Mouse (Mus musculus) liver, embryonic 12.5 days (tissue): ENCODE measurements around the gene Cntn6. TPM values are rescaled to one million over a fixed set of nuclear protein-coding genes. Genes with fewer than 3 reads are reported as not detected.

Experiments
- ATAC-seq: fragments of 200-750 bp; cut with Nextera tagmentation; 2 replicates; pipeline ENCODE4 v1.8.0; 2017; ENCODE audit warnings: moderate number of reproducible peaks, mild to moderate bottlenecking, moderate library complexity
- H3K27ac ChIP-seq: fragments of 300-500 bp; sonication (generic); 2 replicates; pipeline ENCODE4 v1.5.1; 2016; ENCODE audit warnings: mild to moderate bottlenecking
- H3K27me3 ChIP-seq: fragments of 300-500 bp; sonication (generic); replicated peaks from 2 replicates; pipeline ENCODE4 v1.6.1; 2016; ENCODE audit warnings: mild to moderate bottlenecking, moderate library complexity
- H3K36me3 ChIP-seq: fragments of 300-500 bp; sonication (generic); 2 replicates; pipeline ENCODE4 v1.6.1; 2016; ENCODE audit warnings: mild to moderate bottlenecking, moderate library complexity
- H3K4me1 ChIP-seq: fragments of 300-500 bp; sonication (generic); 2 replicates; pipeline ENCODE4 v1.6.1; 2016
- H3K4me2 ChIP-seq: fragments of 300-500 bp; sonication (generic); 2 replicates; pipeline ENCODE4 v1.6.1; 2016; ENCODE audit warnings: mild to moderate bottlenecking, moderate library complexity
- H3K4me3 ChIP-seq: fragments of 300-500 bp; sonication (generic); 2 replicates; pipeline ENCODE4 v1.5.1; 2016; ENCODE audit warnings: mild to moderate bottlenecking, moderate library complexity
- H3K9ac ChIP-seq: fragments of 300-500 bp; sonication (generic); 2 replicates; pipeline ENCODE4 v1.6.1; 2016; ENCODE audit warnings: mild to moderate bottlenecking, moderate library complexity
- H3K9me3 ChIP-seq: fragments of 300-500 bp; sonication (generic); replicated peaks from 2 replicates; pipeline ENCODE4 v1.6.1; 2016; ENCODE audit warnings: mild to moderate bottlenecking, moderate library complexity
- WGBS: fragments of 180-500 bp; shearing (Covaris S2); methylation state at CpG from one replicate; pipeline ENCODE4 v1.1.7; 2016; ENCODE audit not compliant: insufficient replicate concordance; 5-methylcytosine and 5-hydroxymethylcytosine counted together
- polyA plus RNA-seq: library from polyadenylated mRNA; unstranded; fragments of >200 nt; fragmentation: Nextera tagmentation; extraction: Ambion mirVana; gene quantifications from 2 replicates; pipeline ENCODE4 v1.2.1, GENCODE M21; 2016

Gene Cntn6
- polyA plus RNA-seq, 1 experiment from 2014 or later: 0.08 TPM

- Histone ChIP-seq H3K9me3 (no peaks in the 10 kb centered on the region), H3K4me2 (no peak overlapping the region), H3K36me3 (no peaks in the 10 kb centered on the region), H3K4me1 (no peaks in the 10 kb centered on the region), H3K4me3 (no peak overlapping the region), H3K27me3 (no peaks in the 10 kb centered on the region), H3K9ac (no peak overlapping the region), H3K27ac (no peak overlapping the region)
- 51% methylated on average over 3 of the region's 3 CpGs for WGBS
- ATAC-seq: no peak
Observed at GRCm38 (mm10) chr6:104605214-104605613, 112.6 kb downstream of the Cntn6 start.

DNA sequence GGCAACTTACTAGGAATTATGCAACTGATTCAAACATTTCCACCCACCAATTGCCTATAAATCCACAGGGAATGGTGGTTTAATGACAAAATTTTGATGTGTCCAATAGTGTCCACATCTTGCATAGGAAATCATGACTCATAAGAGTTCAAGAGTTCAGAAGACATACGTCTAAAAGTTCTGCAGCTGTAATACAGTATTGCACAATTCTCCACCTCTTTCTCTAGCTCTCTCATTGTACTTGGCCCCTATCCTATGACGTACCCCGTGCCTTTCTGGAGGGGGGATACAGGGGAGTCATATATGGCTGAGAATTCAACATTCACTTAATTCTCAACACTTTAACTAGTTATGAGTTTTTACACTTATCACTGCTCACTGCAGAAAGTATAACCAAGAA is 160.9 kb downstream of the Cntn6 start:
- Histone ChIP-seq H3K4me1 (no peaks in the 10 kb centered on the region), H3K9ac (no peak overlapping the region), H3K9me3 (no peaks in the 10 kb centered on the region), H3K4me3 (no peak overlapping the region), H3K27ac (no peak overlapping the region), H3K4me2 (no peak overlapping the region), H3K36me3 (no peaks in the 10 kb centered on the region), H3K27me3 (no peaks in the 10 kb centered on the region)
- ATAC-seq: no peak
- WGBS: 73% methylated on average over 3 of the region's 3 CpGs

DNA sequence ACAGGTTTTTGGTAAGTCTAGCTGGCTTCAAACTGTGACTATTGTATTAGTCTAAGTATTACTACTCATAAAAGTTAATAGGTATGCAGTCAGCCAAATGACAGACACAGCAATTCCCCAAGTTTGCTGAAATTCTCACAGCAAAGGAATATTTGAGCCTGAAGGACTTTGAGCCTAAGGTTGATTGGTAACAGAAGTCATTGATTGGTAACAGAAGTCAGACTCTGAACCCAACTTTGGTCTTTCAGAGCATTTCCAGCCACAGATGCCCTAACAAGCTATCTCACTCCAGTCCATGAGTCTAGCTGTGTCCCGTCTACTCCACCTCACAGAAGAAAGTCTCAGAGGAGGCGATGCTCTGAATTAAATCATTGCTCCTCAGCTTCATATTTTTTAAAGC is 176.1 kb downstream of the Cntn6 start:
- no peaks in the 10 kb centered on the region for H3K36me3 ChIP-seq
- H3K4me2 ChIP-seq: no peak overlapping the region
- H3K4me1 ChIP-seq: no peaks in the 10 kb centered on the region
- H3K27ac ChIP-seq: no peak overlapping the region
- no peaks in the 10 kb centered on the region for H3K27me3 ChIP-seq
- no peak overlapping the region for H3K9ac ChIP-seq
- WGBS: 71% methylated on average over 2 of the region's 2 CpGs
- no peak for ATAC-seq
- H3K9me3 ChIP-seq: no peaks in the 10 kb centered on the region
- H3K4me3 ChIP-seq: no peak overlapping the region

GRCm38 (mm10) chr6:104674249-104674648 is 181.7 kb downstream of the Cntn6 start:
- H3K27me3 ChIP-seq: no peaks in the 10 kb centered on the region
- no peak overlapping the region for H3K9ac ChIP-seq
- H3K4me3 ChIP-seq: no peak overlapping the region
- H3K36me3 ChIP-seq: no peaks in the 10 kb centered on the region
- no peak overlapping the region for H3K27ac ChIP-seq
- no peaks in the 10 kb centered on the region for H3K9me3 ChIP-seq
- ATAC-seq: no peak
- no peak overlapping the region for H3K4me2 ChIP-seq
- no peaks in the 10 kb centered on the region for H3K4me1 ChIP-seq

- Histone ChIP-seq H3K27me3 (no peaks in the 10 kb centered on the region), H3K4me1 (no peaks in the 10 kb centered on the region), H3K4me2 (no peak overlapping the region), H3K9ac (no peak overlapping the region), H3K27ac (no peak overlapping the region), H3K9me3 (no peaks in the 10 kb centered on the region), H3K36me3 (no peaks in the 10 kb centered on the region), H3K4me3 (no peak overlapping the region)
- no peak for ATAC-seq
- WGBS: 76% methylated on average over 1 of the region's 1 CpGs
Observed at GRCm38 (mm10) chr6:104679809-104680495, 187.4 kb downstream of the Cntn6 start.

- Histone ChIP-seq H3K9ac (no peak overlapping the region), H3K4me3 (no peak overlapping the region), H3K27ac (no peak overlapping the region), H3K36me3 (no peaks in the 10 kb centered on the region), H3K27me3 (no peaks in the 10 kb centered on the region), H3K4me2 (no peak overlapping the region), H3K9me3 (0 out of 2 replicates have a peak, but pooled peaks cover 5% of the 10 kb centered on the region), H3K4me1 (no peaks in the 10 kb centered on the region)
- 55% methylated on average over 3 of the region's 3 CpGs for WGBS
- ATAC-seq: no peak
Observed at GRCm38 (mm10) chr6:104687980-104688379, 195.4 kb downstream of the Cntn6 start.

DNA sequence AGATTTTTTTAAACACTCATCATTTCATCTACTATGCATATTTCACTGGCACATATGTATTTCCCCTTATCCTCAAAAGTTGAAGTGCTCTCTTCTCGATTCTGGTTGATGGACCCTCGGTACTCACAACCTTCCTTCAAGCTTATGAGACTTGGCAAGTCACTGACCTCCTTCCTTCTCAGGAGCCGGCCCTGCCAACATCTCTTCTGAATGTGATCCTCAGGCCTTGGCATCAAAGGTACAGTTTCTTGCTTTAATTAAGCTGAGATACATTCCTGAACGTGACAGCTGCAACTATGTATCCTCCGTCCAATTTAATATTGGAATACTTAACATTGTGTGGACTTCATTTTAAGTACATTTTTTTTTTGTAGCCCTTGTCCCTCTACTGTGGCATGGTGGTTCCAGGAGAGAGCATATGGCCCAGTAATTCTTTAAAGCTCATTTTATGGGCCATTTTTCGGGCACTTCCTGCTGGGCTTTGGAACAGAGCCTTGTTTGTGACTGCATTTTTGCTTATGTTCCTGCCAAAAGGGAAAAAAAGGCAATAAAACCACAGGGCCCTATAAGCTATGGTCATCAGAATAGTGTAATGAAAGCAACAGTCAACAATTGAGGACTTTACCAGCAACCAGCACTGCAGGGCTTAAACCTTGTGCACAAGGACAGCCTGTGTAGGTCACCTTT is 196.0 kb downstream of the Cntn6 start:
- no peak for ATAC-seq
- no peak overlapping the region for H3K4me2 ChIP-seq
- 69% methylated on average over 6 of the region's 6 CpGs for WGBS

DNA sequence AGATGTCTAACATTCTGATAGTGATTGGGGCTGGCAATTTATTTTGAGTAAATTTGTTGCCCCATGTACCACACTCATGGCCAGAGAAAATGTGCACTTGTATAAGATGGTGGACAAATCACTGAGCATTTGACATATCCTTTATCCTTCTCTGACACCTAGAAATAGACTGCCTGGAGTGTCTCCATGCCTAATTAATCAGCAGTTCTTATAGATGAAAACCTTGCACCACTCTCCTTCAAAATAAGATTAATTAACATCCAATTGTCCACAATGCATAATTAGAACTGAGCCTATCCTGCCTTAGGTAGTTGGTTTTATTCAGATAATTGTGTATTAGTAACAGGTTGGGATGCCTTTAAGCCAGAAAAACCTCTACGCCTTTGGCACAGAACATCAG is 236.0 kb downstream of the Cntn6 start:
- H3K9ac ChIP-seq: no peak overlapping the region
- no peak for ATAC-seq
- WGBS: 84% methylated on average over 1 of the region's 1 CpGs

More for the DNA sequence above, 196.0 kb downstream of the Cntn6 start:
- H3K36me3 ChIP-seq: no peaks in the 10 kb centered on the region
- H3K27ac ChIP-seq: no peak overlapping the region
- H3K4me1 ChIP-seq: no peaks in the 10 kb centered on the region
- no peaks in the 10 kb centered on the region for H3K27me3 ChIP-seq
- H3K4me3 ChIP-seq: no peak overlapping the region
- no peak overlapping the region for H3K9ac ChIP-seq
- 0 out of 2 replicates have a peak, but pooled peaks cover 5% of the 10 kb centered on the region for H3K9me3 ChIP-seq

GRCm38 (mm10) chr6:104734256-104734655 is 241.7 kb downstream of the Cntn6 start:
- Histone ChIP-seq H3K27me3 (no peaks in the 10 kb centered on the region), H3K36me3 (no peaks in the 10 kb centered on the region), H3K4me3 (no peak overlapping the region), H3K27ac (no peak overlapping the region), H3K4me1 (no peaks in the 10 kb centered on the region), H3K4me2 (no peak overlapping the region), H3K9ac (no peak overlapping the region), H3K9me3 (no peaks in the 10 kb centered on the region)
- 71% methylated on average over 1 of the region's 1 CpGs for WGBS
- no peak for ATAC-seq

More for the DNA sequence above, 236.0 kb downstream of the Cntn6 start:
- Histone ChIP-seq H3K4me1 (no peaks in the 10 kb centered on the region), H3K4me3 (no peak overlapping the region), H3K27ac (no peak overlapping the region), H3K27me3 (no peaks in the 10 kb centered on the region), H3K36me3 (no peaks in the 10 kb centered on the region), H3K9me3 (no peaks in the 10 kb centered on the region), H3K4me2 (no peak overlapping the region)

GRCm38 (mm10) chr6:104738999-104739398 is 246.4 kb downstream of the Cntn6 start:
- no peaks in the 10 kb centered on the region for H3K9me3 ChIP-seq
- H3K4me2 ChIP-seq: no peak overlapping the region
- H3K4me3 ChIP-seq: no peak overlapping the region
- no peaks in the 10 kb centered on the region for H3K4me1 ChIP-seq
- H3K36me3 ChIP-seq: no peaks in the 10 kb centered on the region
- no peak for ATAC-seq
- no peak overlapping the region for H3K9ac ChIP-seq
- no peaks in the 10 kb centered on the region for H3K27me3 ChIP-seq
- no peak overlapping the region for H3K27ac ChIP-seq
- 74% methylated on average over 4 of the region's 4 CpGs for WGBS

GRCm38 (mm10) chr6:104758125-104758524 is 265.5 kb downstream of the Cntn6 start:
- Histone ChIP-seq H3K36me3 (no peaks in the 10 kb centered on the region), H3K27me3 (no peaks in the 10 kb centered on the region), H3K4me2 (no peak overlapping the region), H3K4me1 (no peaks in the 10 kb centered on the region), H3K4me3 (no peak overlapping the region), H3K9ac (no peak overlapping the region), H3K27ac (no peak overlapping the region), H3K9me3 (no peaks in the 10 kb centered on the region)
- ATAC-seq: no peak

- no peaks in the 10 kb centered on the region for H3K36me3 ChIP-seq
- H3K27me3 ChIP-seq: no peaks in the 10 kb centered on the region
- 89% methylated on average over 3 of the region's 3 CpGs for WGBS
- no peak overlapping the region for H3K4me3 ChIP-seq
- no peak overlapping the region for H3K27ac ChIP-seq
- no peaks in the 10 kb centered on the region for H3K9me3 ChIP-seq
- H3K4me1 ChIP-seq: no peaks in the 10 kb centered on the region
- ATAC-seq: no peak
- H3K4me2 ChIP-seq: no peak overlapping the region
- H3K9ac ChIP-seq: no peak overlapping the region
Observed at GRCm38 (mm10) chr6:104761226-104761625, 268.6 kb downstream of the Cntn6 start.
